Mouse (Mus musculus) stomach, embryonic 16.5 days (tissue): ENCODE data around the gene Dhx15. TPM values are rescaled to one million over a fixed set of nuclear protein-coding genes. Genes with fewer than 3 reads are reported as not detected.

Experiments used
- microRNA-seq: library from miRNA; unstranded; fragments of <30 nt; microRNA quantifications from one replicate; pipeline ENCODE4, GENCODE M21; 2016
- polyA plus RNA-seq: library from polyadenylated mRNA; unstranded; fragments of >200 nt; fragmentation: Nextera tagmentation; extraction: Ambion mirVana; gene quantifications from 2 replicates; pipeline ENCODE4 v1.2.1, GENCODE M21; 2015

Dhx15 gene
- polyA plus RNA-seq, 1 experiment from 2014 or later, result 142 TPM

Small RNA genes within 50 kb of the gene (microRNA-seq; reads per million reads assigned to microRNA genes)
- not detected for gene Mir6417

Other genes with a start within 250 kb of the Dhx15 start
- 2.5 and 2.8 TPM in 2 replicates for gene Sod3, start 173.3 kb upstream of the Dhx15 start, polyA plus RNA-seq